Mouse (Mus musculus): Measurements from ENCODE around the gene Cd163. TPM values are rescaled to one million over a fixed set of nuclear protein-coding genes. Genes with fewer than 3 reads are reported as not detected.

Gene Cd163
- polyA plus RNA-seq, 1 experiment from 2014 or later, result not detected

DNA sequence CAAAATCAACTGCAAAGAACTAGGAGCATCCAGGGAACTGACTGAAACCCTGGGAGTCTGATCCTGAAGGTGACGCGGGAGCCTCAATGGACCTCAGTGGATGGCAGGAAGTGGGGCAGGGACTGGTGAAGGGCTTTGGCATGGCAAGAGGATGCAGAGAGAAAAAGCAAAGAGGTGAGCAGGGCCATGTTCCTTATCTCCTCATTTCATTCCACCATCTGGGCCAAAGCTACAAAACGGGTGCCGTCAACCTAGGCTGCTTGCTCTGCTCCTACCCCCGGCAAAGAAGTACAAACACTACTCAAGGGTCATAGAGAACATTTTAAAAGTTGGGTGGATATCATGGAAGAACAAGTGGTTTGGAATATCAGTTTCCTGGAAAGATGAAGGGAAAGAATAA is 71.9 kb downstream of the Cd163 start:
- no peak for DNase-seq (ENCODE audit: low spot score)

DNA sequence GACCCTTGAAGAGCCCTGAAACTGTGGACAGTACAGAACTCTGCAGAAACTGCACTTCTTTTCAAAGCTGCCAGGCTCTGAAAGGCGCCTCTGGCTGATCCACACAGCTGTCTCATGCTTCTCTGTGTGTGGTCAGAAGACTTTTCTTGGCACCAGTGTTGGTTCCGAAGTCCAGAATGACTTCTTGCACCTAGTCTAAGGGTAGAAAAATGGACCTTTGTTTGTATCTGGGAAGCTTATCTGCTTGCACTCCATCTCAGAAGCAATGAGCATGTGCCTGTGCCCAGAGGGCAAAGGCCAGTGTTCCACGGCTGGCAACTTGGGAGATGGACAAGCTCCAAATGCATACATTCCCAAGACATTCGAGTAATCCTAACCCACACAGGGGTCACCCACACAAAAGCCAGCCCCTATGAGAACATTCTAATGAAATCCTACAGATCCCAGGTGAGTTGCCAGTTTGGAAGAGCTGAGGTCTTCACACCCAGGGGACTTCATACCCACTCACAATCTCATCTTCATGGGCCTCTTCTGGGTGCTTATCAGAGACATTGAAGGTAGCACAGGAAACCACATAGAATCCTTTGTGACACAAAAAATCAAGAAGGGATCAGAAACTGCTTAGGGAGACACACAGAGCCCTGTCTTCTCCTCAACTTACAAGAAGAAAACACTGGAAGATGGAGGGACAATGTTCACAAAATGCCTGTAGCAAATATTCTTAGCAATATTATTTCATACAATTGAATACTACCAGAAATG is 73.2 kb downstream of the Cd163 start:
- 75% methylated on average over 4 of the region's 4 CpGs for WGBS
- H3K27ac ChIP-seq (ENCODE audit: low read depth, low read length), result no peak overlapping the region
- no peak for ATAC-seq (replicated peaks; ENCODE audit: low FRiP score)

More for the DNA sequence above, 71.9 kb downstream of the Cd163 start:
- peak; percentile 65 for ATAC-seq (replicated peaks; ENCODE audit: low FRiP score)
- Histone ChIP-seq H3K36me3 (ENCODE audit: control insufficient read depth, insufficient read depth, low read length) (no peaks in the 10 kb centered on the region), H3K27ac (ENCODE audit: low read depth, low read length) (peak overlapping the region; percentile 10), H3K9me3 (ENCODE audit: control insufficient read depth, low read length) (no peaks in the 10 kb centered on the region), H3K4me3 (ENCODE audit: low read depth, low read length) (no peak overlapping the region), H3K9ac (ENCODE audit: low read depth, low read length) (no peak overlapping the region), H3K4me1 (replicated peaks; ENCODE audit: control insufficient read depth, insufficient read depth, low read length) (peaks cover 24% of the 10 kb centered on the region), H3K4me2 (peak overlapping the region; percentile 50), H3K27me3 (replicated peaks; ENCODE audit: control insufficient read depth, insufficient read depth, low read length) (no peaks in the 10 kb centered on the region)
- WGBS, result 43% methylated on average over 5 of the region's 5 CpGs

DNA sequence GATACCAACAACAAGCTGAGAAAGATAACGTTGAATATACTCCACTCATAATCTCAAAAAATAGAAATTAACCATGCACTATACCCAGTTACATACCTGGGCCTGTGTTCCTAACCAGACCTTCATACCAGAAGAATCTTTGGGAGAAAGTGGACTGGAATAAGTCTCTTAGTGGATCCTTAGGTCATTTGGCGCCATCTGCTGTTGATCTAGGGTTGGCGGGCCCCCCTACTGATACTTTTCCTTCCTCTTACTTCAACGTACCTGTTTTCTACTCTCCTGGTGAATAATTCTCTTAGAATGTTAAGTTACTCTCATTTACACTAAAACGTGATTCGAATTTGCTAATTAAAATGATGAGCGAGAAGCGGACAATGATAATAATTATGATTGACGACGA is 74.9 kb downstream of the Cd163 start:
- Histone ChIP-seq H3K4me3 (ENCODE audit: low read depth, low read length) (no peak overlapping the region), H3K27ac (ENCODE audit: low read depth, low read length) (no peak overlapping the region), H3K4me1 (replicated peaks; ENCODE audit: control insufficient read depth, insufficient read depth, low read length) (peaks cover 24% of the 10 kb centered on the region), H3K27me3 (replicated peaks; ENCODE audit: control insufficient read depth, insufficient read depth, low read length) (no peaks in the 10 kb centered on the region), H3K9me3 (ENCODE audit: control insufficient read depth, low read length) (no peaks in the 10 kb centered on the region), H3K4me2 (no peak overlapping the region), H3K9ac (ENCODE audit: low read depth, low read length) (no peak overlapping the region), H3K36me3 (ENCODE audit: control insufficient read depth, insufficient read depth, low read length) (no peaks in the 10 kb centered on the region)
- ATAC-seq (replicated peaks; ENCODE audit: low FRiP score) (no peak), DNase-seq (ENCODE audit: low spot score) (no peak)
- 25% methylated on average over 10 of the region's 10 CpGs for WGBS

More for the DNA sequence above, 73.2 kb downstream of the Cd163 start:
- no peak overlapping the region for H3K9ac ChIP-seq (ENCODE audit: low read depth, low read length)
- H3K36me3 ChIP-seq (ENCODE audit: control insufficient read depth, insufficient read depth, low read length), result no peaks in the 10 kb centered on the region
- H3K9me3 ChIP-seq (ENCODE audit: control insufficient read depth, low read length), result no peaks in the 10 kb centered on the region
- peaks cover 24% of the 10 kb centered on the region for H3K4me1 ChIP-seq (replicated peaks; ENCODE audit: control insufficient read depth, insufficient read depth, low read length)
- no peak overlapping the region for H3K4me3 ChIP-seq (ENCODE audit: low read depth, low read length)
- no peak overlapping the region for H3K4me2 ChIP-seq
- no peak for DNase-seq (ENCODE audit: low spot score)
- H3K27me3 ChIP-seq (replicated peaks; ENCODE audit: control insufficient read depth, insufficient read depth, low read length), result no peaks in the 10 kb centered on the region

Other genes with a start within 250 kb of the Cd163 start
- gene Vmn2r27, start 72.8 kb upstream of the Cd163 start, polyA plus RNA-seq (2014; fragmentation: Nextera tagmentation; extraction: Ambion mirVana), result not detected in 2 replicates
- gene Pex5, start 110.4 kb downstream of the Cd163 start, polyA plus RNA-seq (2014; fragmentation: Nextera tagmentation; extraction: Ambion mirVana), result 39.6 and 41.2 TPM in 2 replicates
- 6.1 and 7.6 TPM in 2 replicates for gene Clstn3, start 160.1 kb downstream of the Cd163 start, polyA plus RNA-seq (2014; fragmentation: Nextera tagmentation; extraction: Ambion mirVana)
- gene C1rl, start 188.5 kb downstream of the Cd163 start, polyA plus RNA-seq (2014; fragmentation: Nextera tagmentation; extraction: Ambion mirVana), result 4.1 and 4.4 TPM in 2 replicates
- 2.8 and 2.9 TPM in 2 replicates for gene C1ra, start 207.7 kb downstream of the Cd163 start, polyA plus RNA-seq (2014; fragmentation: Nextera tagmentation; extraction: Ambion mirVana)
- 12.0 and 12.7 TPM in 2 replicates for gene C1s1, start 237.7 kb downstream of the Cd163 start, polyA plus RNA-seq (2014; fragmentation: Nextera tagmentation; extraction: Ambion mirVana)

All from liver, embryonic 11.5 days (tissue).